Mouse (Mus musculus) liver, embryonic 13.5 days (tissue): ENCODE results near the gene Cyp2w1. TPM values are rescaled to one million over a fixed set of nuclear protein-coding genes. Genes with fewer than 3 reads are reported as not detected.

Source experiments
- ATAC-seq: fragments of 200-750 bp; cut with Nextera tagmentation; 2 replicates; pipeline ENCODE4 v1.8.0; 2017; ENCODE audit warnings: low read depth, mild to moderate bottlenecking, moderate number of reproducible peaks, moderate library complexity
- DNase-seq: peaks from one replicate; pipeline ENCODE4 v3.0.0; 2022
- H3K27ac ChIP-seq: fragments of 300-500 bp; sonication (generic); 2 replicates; pipeline ENCODE4 v1.5.1; 2015; ENCODE audit warnings: moderate library complexity, mild to moderate bottlenecking, inconsistent platforms
- H3K27me3 ChIP-seq: fragments of 300-500 bp; sonication (generic); 2 replicates; pipeline ENCODE4 v1.6.1; 2015; ENCODE audit warnings: mild to moderate bottlenecking, inconsistent platforms
- H3K36me3 ChIP-seq: fragments of 300-500 bp; sonication (generic); 2 replicates; pipeline ENCODE4 v1.6.1; 2015; ENCODE audit warnings: mild to moderate bottlenecking, inconsistent platforms
- H3K4me1 ChIP-seq: fragments of 300-500 bp; sonication (generic); replicated peaks from 2 replicates; pipeline ENCODE4 v1.6.1; 2015; ENCODE audit warnings: inconsistent platforms
- H3K4me2 ChIP-seq: fragments of 300-500 bp; sonication (generic); 2 replicates; pipeline ENCODE4 v1.6.1; 2015; ENCODE audit warnings: inconsistent platforms, mild to moderate bottlenecking, moderate library complexity
- H3K4me3 ChIP-seq: fragments of 300-500 bp; sonication (generic); replicated peaks from 2 replicates; pipeline ENCODE4 v1.5.1; 2015; ENCODE audit warnings: mild to moderate bottlenecking, inconsistent platforms
- H3K9ac ChIP-seq: fragments of 300-500 bp; sonication (generic); 2 replicates; pipeline ENCODE4 v1.6.1; 2015; ENCODE audit warnings: mild to moderate bottlenecking, inconsistent platforms
- H3K9me3 ChIP-seq: fragments of 300-500 bp; sonication (generic); replicated peaks from 2 replicates; pipeline ENCODE4 v1.6.1; 2016; ENCODE audit warnings: inconsistent platforms
- WGBS: fragments of 180-500 bp; shearing (Covaris S2); methylation state at CpG from one replicate; pipeline ENCODE4 v1.1.7; 2015; ENCODE audit not compliant: insufficient replicate concordance; 5-methylcytosine and 5-hydroxymethylcytosine counted together
- polyA plus RNA-seq: library from polyadenylated mRNA; unstranded; fragments of >200 nt; fragmentation: Nextera tagmentation; extraction: Ambion mirVana; gene quantifications from 2 replicates; pipeline ENCODE4 v1.2.1, GENCODE M21; 2015

The Cyp2w1 gene
- polyA plus RNA-seq = not detected in 2 replicates

GRCm38 (mm10) chr5:139352317-139352716 lies at the start of gene Cyp2w1:
TSS of gene Cyp2w1 (plus strand) at chr5:139352617.
- WGBS = 45% methylated on average over 6 of the region's 6 CpGs
- Histone ChIP-seq H3K4me1 (peaks cover 66% of the 10 kb centered on the region), H3K9ac (peak within 1 kb of the TSS; percentile 39), H3K27me3 (no peaks in the 10 kb centered on the region), H3K4me3 (no peak within 1 kb of the TSS), H3K9me3 (no peaks in the 10 kb centered on the region), H3K27ac (peak within 1 kb of the TSS; percentile 32; the same call in 1 of the 2 replicates), H3K36me3 (no peaks in the 10 kb centered on the region), H3K4me2 (peak within 1 kb of the TSS; percentile 30; the same call in 1 of the 2 replicates)
- no peak for ATAC-seq
- DNase-seq = no peak

GRCm38 (mm10) chr5:139303646-139304061 lies 48.8 kb upstream of the Cyp2w1 start:
- DNase-seq (no peak), ATAC-seq (no peak)
- no peaks in the 10 kb centered on the region for H3K9me3 ChIP-seq
- no peak overlapping the region for H3K4me3 ChIP-seq
- H3K27ac ChIP-seq = no peak overlapping the region
- peaks cover 12% of the 10 kb centered on the region for H3K4me1 ChIP-seq
- no peak overlapping the region for H3K4me2 ChIP-seq
- H3K27me3 ChIP-seq = no peaks in the 10 kb centered on the region
- WGBS = 78% methylated on average over 9 of the region's 9 CpGs
- no peaks in the 10 kb centered on the region for H3K36me3 ChIP-seq
- no peak overlapping the region for H3K9ac ChIP-seq

GRCm38 (mm10) chr5:139309946-139310345 lies 42.5 kb upstream of the Cyp2w1 start:
- Histone ChIP-seq H3K36me3 (no peaks in the 10 kb centered on the region), H3K27ac (no peak overlapping the region), H3K4me2 (no peak overlapping the region), H3K9me3 (no peaks in the 10 kb centered on the region), H3K27me3 (no peaks in the 10 kb centered on the region), H3K4me1 (peaks cover 15% of the 10 kb centered on the region), H3K9ac (no peak overlapping the region), H3K4me3 (no peak overlapping the region)
- WGBS = 61% methylated on average over 3 of the region's 3 CpGs
- ATAC-seq (no peak), DNase-seq (no peak)

DNA sequence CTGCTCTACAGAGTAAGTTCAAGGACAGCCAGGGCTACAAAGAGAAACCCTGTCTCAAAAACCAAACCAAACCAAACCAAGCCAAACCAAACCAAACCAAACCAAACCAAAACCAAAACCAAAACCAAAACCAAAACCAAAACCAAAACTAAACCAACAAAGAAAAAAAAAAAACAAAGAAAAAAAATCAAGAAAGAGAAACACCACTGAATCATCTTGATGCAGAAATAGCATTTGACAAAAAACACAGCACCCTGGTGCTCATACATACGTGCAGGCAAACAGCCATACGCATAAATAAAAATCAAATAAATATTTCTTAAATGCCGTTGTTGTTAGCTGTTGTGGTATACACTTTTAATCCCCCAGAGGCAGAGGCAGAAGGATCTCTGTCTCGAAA lies 41.9 kb upstream of the Cyp2w1 start:
- Histone ChIP-seq H3K27me3 (no peaks in the 10 kb centered on the region), H3K9ac (no peak overlapping the region), H3K27ac (no peak overlapping the region), H3K4me2 (no peak overlapping the region), H3K4me1 (peaks cover 15% of the 10 kb centered on the region), H3K36me3 (no peaks in the 10 kb centered on the region), H3K4me3 (no peak overlapping the region), H3K9me3 (no peaks in the 10 kb centered on the region)
- DNase-seq = no peak
- 83% methylated on average over 4 of the region's 4 CpGs for WGBS
- no peak for ATAC-seq

DNA sequence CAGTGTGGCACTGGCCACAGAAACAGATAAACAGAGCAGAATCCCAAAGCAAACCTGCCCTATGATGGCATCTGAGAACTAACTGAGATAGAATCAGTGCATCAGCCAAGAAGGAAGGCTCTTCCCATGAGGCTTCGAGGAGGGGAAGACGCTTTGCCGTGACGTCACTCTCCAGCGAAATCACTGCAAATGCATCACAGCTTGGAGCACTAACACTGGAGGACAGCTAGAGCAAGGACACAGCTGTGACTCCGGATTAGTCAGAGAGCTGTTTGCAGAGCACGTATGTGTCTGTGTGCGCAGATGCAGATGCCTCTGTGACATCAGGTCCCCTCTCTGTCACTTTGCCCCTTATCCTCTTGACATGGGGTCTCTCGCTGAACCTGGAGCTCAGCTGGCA lies 40.6 kb upstream of the Cyp2w1 start:
- WGBS = 80% methylated on average over 9 of the region's 9 CpGs
- no peak overlapping the region for H3K4me2 ChIP-seq
- H3K9me3 ChIP-seq = no peaks in the 10 kb centered on the region
- no peak for DNase-seq
- no peaks in the 10 kb centered on the region for H3K36me3 ChIP-seq
- no peak for ATAC-seq
- H3K27ac ChIP-seq = no peak overlapping the region
- peaks cover 15% of the 10 kb centered on the region for H3K4me1 ChIP-seq
- H3K27me3 ChIP-seq = no peaks in the 10 kb centered on the region
- H3K9ac ChIP-seq = no peak overlapping the region
- no peak overlapping the region for H3K4me3 ChIP-seq

DNA sequence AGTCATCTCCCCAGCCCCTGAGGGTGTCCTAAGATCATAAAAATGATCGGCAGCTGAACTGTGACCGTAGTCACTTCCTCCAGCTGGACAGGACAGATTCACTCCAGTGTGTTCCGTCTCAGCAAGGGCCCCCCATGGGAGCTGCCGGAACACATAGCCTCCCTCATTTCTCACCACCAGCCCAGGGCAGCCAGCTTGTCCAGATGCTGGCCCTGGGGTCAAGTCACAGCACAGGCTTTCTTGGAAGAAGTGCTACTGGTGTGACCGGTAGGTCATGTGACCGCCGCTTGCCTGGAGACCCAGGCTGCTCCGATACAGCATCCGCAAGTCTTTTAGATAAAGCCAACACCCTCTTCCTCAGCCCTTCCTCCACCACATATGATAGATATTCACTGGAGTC lies 38.9 kb upstream of the Cyp2w1 start:
- peaks cover 31% of the 10 kb centered on the region for H3K4me1 ChIP-seq
- H3K9me3 ChIP-seq = no peaks in the 10 kb centered on the region
- no peak overlapping the region for H3K4me2 ChIP-seq
- H3K36me3 ChIP-seq = no peaks in the 10 kb centered on the region
- DNase-seq (no peak), ATAC-seq (no peak)
- WGBS = 60% methylated on average over 9 of the region's 9 CpGs
- H3K4me3 ChIP-seq = no peak overlapping the region
- no peak overlapping the region for H3K9ac ChIP-seq
- no peaks in the 10 kb centered on the region for H3K27me3 ChIP-seq
- no peak overlapping the region for H3K27ac ChIP-seq

- Histone ChIP-seq H3K4me3 (no peak overlapping the region), H3K27me3 (no peaks in the 10 kb centered on the region), H3K4me2 (no peak overlapping the region), H3K9me3 (no peaks in the 10 kb centered on the region), H3K9ac (no peak overlapping the region), H3K36me3 (no peaks in the 10 kb centered on the region), H3K27ac (no peak overlapping the region), H3K4me1 (peaks cover 25% of the 10 kb centered on the region)
- DNase-seq (no peak), ATAC-seq (no peak)
- 68% methylated on average over 12 of the region's 12 CpGs for WGBS
Observed at GRCm38 (mm10) chr5:139314941-139315642, 37.3 kb upstream of the Cyp2w1 start.

- Histone ChIP-seq H3K4me3 (no peak overlapping the region), H3K4me1 (peaks cover 24% of the 10 kb centered on the region), H3K27me3 (no peaks in the 10 kb centered on the region), H3K9me3 (no peaks in the 10 kb centered on the region), H3K4me2 (no peak overlapping the region), H3K9ac (no peak overlapping the region), H3K36me3 (no peaks in the 10 kb centered on the region), H3K27ac (peak overlapping the region; percentile 58)
- WGBS = 70% methylated on average over 6 of the region's 6 CpGs
- ATAC-seq (peak; percentile 75), DNase-seq (no peak)
Observed at GRCm38 (mm10) chr5:139316982-139317675, 35.3 kb upstream of the Cyp2w1 start.

DNA sequence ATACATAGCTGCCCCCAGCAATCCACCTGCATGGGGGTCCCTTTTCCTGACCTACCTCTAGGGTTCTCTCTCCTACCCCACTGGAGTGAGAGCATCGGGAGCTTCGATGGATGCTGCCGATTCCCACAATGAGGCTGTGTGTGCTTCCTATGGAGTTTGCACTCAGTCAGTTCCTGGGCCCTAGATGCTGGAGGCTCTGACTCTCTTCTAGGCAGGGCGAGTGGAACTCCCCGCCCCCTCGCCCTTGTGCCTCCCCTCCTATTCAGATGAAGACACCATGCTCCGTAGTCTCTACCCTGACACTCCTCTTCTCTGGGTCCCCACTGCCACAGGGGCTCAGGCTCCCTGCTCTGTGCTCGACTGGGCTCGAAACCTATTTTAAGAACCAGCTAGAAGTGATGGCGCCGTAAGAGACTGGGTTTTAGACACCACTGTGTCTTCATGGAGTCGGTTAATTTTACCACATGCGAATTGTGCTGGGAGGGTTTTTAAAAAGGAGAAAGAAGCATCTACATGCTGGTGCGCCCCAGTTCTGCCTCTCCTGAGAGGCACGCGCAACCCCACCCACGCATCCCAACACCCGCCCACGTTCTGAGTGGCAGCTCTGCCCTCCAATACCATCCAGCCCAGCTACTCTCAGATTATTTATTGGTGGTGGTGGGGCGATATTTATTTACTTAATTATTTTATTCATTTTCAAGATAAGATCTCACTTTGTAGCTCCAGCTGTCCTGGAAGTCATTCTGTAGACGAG lies 34.5 kb upstream of the Cyp2w1 start:
- ATAC-seq = peak; percentile 32
- peak overlapping the region; percentile 58 for H3K27ac ChIP-seq
- 76% methylated on average over 21 of the region's 21 CpGs for WGBS

GRCm38 (mm10) chr5:139320424-139320823 lies 32.0 kb upstream of the Cyp2w1 start:
- ATAC-seq (no peak), DNase-seq (no peak)
- 72% methylated on average over 7 of the region's 7 CpGs for WGBS

More for the DNA sequence above, 34.5 kb upstream of the Cyp2w1 start:
- Histone ChIP-seq H3K9me3 (no peaks in the 10 kb centered on the region), H3K4me2 (no peak overlapping the region), H3K4me3 (no peak overlapping the region), H3K27me3 (no peaks in the 10 kb centered on the region), H3K9ac (no peak overlapping the region), H3K4me1 (peaks cover 24% of the 10 kb centered on the region), H3K36me3 (no peaks in the 10 kb centered on the region)
- DNase-seq = no peak

GRCm38 (mm10) chr5:139321331-139321730 lies 31.1 kb upstream of the Cyp2w1 start:
- ATAC-seq = no peak
- 70% methylated on average over 6 of the region's 6 CpGs for WGBS
- no peaks in the 10 kb centered on the region for H3K9me3 ChIP-seq

More at GRCm38 (mm10) chr5:139320424-139320823, 32.0 kb upstream of the Cyp2w1 start:
- Histone ChIP-seq H3K36me3 (no peaks in the 10 kb centered on the region), H3K9me3 (no peaks in the 10 kb centered on the region), H3K27ac (no peak overlapping the region), H3K4me2 (no peak overlapping the region), H3K9ac (no peak overlapping the region), H3K4me1 (peaks cover 39% of the 10 kb centered on the region), H3K4me3 (no peak overlapping the region), H3K27me3 (peaks cover 20% of the 10 kb centered on the region)

More at GRCm38 (mm10) chr5:139321331-139321730, 31.1 kb upstream of the Cyp2w1 start:
- DNase-seq = no peak
- H3K4me2 ChIP-seq = no peak overlapping the region
- H3K27ac ChIP-seq = no peak overlapping the region
- H3K27me3 ChIP-seq = peaks cover 27% of the 10 kb centered on the region
- H3K4me1 ChIP-seq = peaks cover 48% of the 10 kb centered on the region
- H3K4me3 ChIP-seq = no peak overlapping the region
- H3K9ac ChIP-seq = no peak overlapping the region
- H3K36me3 ChIP-seq = no peaks in the 10 kb centered on the region
